Mouse (Mus musculus) bone marrow macrophage, adult 2 months (primary cell): ENCODE measurements around the gene Olfm1.

Source experiments
- CTCF ChIP-seq: IDR thresholded peaks from 2 replicates; pipeline ENCODE4 v1.5.1; 2012; ENCODE audit warnings: low read depth, mild to moderate bottlenecking, low read length, moderate library complexity
- POLR2A ChIP-seq: IDR thresholded peaks from 2 replicates; pipeline ENCODE4 v1.6.1; 2012; ENCODE audit warnings: mild to moderate bottlenecking, low read depth, low read length, borderline replicate concordance

DNA sequence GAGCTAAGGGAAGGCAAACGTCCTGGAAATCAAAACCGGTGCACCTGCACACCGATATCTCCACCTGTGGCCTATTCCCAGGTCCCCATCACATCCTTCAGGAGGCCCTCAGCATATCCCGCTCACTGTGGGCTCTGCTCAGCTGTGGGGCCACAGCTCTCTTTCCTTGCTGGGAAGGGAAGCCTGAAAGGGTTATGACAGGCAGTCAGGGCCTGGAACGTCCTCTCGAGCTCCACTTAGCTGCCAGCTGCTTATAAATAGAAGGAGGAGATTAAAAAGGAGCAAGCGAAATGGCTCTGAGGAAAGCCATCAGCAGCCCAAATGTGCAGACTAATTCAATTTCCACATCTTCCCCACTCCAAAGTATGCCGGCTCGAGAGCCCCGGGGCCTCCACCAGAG lies 86.1 kb downstream of the Olfm1 start:
- TF ChIP-seq POLR2A = no peak
- no peak for TF ChIP-seq CTCF
